Mouse (Mus musculus) left cerebral cortex, adult 18-20 months (tissue): Measurements from ENCODE around the gene Nt5dc1. TPM values are rescaled to one million over a fixed set of nuclear protein-coding genes. Genes with fewer than 3 reads are reported as not detected.
"Not testable (repeated sequence)": the region's sequence is repeated elsewhere in the genome, so short reads cannot be mapped to it uniquely, and the experiment has no call there.

ENCODE experiments used
- DNase-seq, 2 experiments: peaks; one replicate each; pipeline ENCODE4 v3.0.0; 2021 to 2022; ENCODE audit warnings: low spot score in 2 of 2, mixed read lengths in 1 of 2
- total RNA-seq, 2 experiments: library from RNA; stranded (reverse); gene quantifications; 2 replicates each; pipeline ENCODE4 v1.2.3; 2021

The Nt5dc1 gene
- total RNA-seq, 2 experiments from 2014 or later: 2.9 to 3.8 TPM

GRCm38 (mm10) chr10:34316571-34317216 is 101.7 kb downstream of the Nt5dc1 start:
- peak; percentile 56 to 61 for DNase-seq

GRCm38 (mm10) chr10:34312536-34312935 is 105.8 kb downstream of the Nt5dc1 start:
- DNase-seq: no peak

DNA sequence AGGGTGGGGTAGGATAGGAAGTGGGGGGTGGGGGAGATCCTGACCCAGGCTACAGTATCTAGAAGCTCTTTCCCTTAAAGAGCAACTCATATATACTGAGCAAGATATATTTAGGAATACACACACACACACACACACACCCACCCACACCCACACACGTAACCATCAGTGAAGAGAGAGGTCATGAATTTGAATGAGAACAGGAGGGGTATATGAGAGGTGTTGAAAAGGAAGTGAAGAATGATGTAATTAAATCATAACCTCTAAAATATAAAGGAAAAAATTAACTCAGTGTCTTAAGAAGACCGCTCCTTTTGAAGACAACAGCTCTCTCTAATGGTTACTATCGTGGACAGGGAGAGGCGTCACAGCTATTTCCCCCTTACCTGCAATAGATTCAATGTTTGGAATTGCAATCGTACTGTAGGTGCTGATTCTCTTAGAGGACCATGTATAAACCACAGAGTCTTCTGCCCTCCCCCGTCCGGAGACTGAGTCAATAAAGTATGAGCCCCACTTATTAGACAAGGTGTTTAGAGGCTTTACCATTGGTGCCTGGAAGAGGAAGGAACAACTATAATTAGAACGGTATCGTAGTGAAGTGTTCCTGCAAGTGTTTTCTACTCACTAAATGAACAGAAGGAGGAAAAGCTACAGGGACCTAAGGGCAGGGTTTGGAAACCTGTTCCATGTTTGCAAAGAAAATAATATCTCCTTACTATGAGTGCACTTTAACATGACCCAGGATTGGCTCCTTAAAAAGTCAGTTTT is 108.3 kb downstream of the Nt5dc1 start:
- no peak for DNase-seq

DNA sequence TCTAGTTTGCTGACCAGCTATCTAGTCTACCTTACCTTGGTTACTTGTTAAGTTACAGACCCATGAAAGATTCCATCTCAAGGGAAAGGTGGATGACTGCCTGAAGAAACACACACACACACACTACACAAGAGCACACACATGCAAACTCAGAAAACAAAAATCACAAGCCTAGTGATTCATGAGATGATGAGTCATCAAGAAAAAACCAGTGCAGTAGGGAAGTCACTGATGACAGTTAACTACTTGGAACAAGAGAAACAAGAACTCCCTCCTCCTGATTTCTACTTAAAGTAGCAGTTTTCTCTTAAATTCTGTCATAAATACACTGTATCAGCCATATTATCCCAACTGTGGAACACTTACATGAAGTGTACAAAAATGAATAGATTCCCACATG is 111.3 kb downstream of the Nt5dc1 start:
- no peak for DNase-seq

- no peak for DNase-seq
These were observed 118.0 kb downstream of the Nt5dc1 start for GRCm38 (mm10) chr10:34300368-34300767.

DNA sequence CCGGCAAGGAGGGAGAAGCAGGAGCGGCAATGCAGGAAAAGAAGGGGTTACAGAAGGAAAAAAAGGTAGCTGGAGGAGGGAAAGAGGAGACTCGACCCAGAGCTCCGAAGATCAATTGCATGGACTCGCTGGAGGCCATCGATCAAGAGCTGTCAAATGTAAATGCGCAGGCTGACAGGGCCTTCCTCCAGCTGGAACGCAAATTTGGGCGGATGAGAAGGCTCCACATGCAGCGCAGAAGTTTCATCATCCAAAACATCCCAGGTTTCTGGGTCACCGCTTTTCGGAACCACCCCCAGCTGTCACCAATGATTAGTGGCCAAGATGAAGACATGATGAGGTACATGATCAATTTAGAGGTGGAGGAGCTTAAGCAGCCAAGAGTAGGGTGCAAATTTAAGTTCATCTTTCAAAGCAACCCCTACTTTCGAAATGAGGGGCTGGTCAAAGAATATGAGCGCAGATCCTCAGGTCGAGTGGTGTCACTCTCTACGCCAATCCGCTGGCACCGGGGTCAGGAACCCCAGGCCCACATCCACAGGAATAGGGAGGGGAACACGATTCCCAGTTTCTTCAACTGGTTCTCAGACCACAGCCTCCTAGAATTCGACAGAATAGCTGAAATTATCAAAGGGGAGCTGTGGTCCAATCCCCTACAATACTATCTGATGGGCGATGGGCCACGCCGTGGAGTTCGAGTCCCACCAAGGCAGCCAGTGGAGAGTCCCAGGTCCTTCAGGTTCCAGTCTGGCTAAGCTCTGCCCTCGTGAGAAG is 120.2 kb downstream of the Nt5dc1 start:
- DNase-seq: peak in 1 of 2 experiments; percentile 36

DNA sequence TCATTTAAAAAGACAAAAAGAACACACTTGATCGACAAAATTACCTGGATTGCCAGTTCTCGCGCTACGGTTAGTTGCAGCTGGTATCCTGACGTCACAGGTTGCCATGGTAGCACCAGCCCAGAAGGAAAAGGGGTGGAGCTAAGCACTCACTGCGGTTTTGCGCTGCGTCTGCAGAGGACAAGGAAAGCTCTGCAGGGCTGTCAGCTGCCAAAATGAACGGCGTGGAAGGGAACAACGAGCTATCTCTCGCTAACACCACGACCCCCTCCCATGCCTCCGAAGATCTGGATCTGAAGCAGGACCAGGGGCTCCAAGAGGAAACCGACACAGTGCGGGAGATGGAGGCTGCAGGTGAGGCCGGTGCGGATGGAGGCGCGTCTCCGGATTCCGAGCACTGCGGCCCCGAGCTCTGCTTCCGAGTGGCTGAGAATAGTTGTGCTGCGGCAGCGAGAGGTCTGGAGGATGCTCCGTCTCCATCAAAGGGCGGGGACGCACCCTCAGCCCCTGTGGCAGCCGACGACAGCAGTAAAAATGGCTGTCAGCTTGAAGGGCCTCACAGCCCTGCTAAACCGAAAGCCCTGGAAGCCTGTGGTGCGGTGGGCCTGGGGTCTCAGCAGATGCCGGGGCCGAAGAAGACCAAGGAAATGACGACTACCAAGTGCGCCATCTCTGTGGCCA is 120.9 kb downstream of the Nt5dc1 start, which contains the start of gene Tspyl4:
Tspyl4 (plus strand) TSS at position 144 of the 681 bp plus-strand sequence.
- peak; percentile 94 to 97 for DNase-seq

DNA sequence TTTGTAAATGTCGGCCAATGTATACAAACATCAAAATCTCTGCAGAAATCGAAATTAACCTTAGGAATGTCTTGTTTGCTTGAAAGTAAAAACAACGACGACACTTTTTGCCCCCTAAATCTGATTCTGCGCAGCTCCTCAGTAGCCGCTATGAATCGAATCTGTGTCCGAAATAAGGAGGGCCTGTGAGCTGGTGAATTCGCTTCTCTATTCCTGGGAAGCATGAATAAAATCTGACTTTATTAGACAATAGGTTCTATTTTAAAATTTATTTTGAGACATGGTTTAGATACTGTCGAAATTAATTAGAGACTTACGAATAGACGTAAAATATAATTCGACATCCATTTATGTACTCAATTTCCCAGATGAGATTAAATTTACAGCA is 121.4 kb downstream of the Nt5dc1 start:
- DNase-seq: no peak

GRCm38 (mm10) chr10:34282420-34283238 is 135.7 kb downstream of the Nt5dc1 start:
- DNase-seq: peak; percentile 44 to 51

GRCm38 (mm10) chr10:34281962-34282388 is 136.4 kb downstream of the Nt5dc1 start, which contains the start of gene Tspyl1:
Gene Tspyl1 (plus strand): TSS chr10:34282190.
- peak; percentile 97 to 99 for DNase-seq

DNA sequence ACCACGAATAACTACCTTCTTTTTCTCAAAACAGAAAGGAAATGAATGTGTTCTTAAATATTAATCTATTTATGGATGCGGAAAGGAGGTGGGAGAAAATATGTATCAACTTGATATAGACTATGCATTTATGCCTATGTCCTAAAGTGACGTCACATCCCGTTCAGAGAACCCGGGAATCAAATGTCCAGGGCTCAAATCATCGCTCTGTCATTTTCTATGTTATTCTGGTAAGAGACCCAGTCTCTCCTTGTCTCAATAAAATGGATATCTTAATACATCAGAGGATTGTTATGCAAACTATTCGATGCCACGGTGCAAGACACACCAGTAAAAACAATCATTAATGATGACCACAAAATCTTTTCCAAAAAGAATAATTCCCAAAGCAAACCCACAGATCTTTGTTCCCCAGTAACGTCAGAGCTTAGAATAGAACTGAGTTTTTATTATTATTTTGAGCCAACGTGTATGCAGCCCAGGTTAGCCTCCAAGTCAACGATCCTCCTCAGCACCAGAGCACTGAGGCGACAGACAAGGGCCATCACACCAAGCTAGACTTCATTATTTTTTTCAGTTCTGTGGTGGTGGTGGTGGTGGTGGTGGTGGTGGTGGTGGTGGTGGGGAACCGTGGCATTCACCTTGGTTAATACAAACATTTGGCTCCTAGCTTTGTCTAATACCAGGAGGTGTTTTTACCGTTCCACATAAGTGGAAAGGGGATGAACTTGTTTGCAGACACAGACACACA is 137.0 kb downstream of the Nt5dc1 start:
- no peak for DNase-seq

DNA sequence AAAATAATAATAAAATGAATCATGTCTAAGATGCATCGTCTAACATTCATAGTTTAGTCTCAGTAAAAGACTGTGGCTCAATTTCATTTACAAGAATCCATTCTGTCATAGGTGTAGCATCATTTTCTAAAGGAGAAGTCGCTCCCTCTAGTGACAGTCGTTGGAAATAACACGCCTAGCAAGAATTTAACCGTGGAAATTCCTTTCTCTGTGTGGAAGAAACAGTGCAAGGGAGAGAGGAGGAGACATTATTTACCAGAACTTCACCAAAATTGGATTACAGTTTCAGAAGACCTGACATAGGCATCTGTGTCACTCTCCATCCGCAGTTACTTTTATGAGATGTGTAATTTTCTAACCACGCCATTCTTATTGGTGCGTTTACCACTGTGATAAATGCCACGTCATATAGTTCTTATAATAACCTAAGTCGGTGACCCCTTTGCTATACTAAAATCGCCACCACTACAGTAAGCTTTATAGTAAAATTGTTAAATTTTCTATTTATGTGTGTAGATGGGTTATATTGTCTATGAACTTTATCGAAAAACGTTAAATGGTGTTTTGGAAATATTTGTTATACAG is 137.7 kb downstream of the Nt5dc1 start:
- peak in 1 of 2 experiments; percentile 50 for DNase-seq

GRCm38 (mm10) chr10:34271681-34272080 is 146.7 kb downstream of the Nt5dc1 start:
- DNase-seq: peak in 1 of 2 experiments; percentile 16

- no peak for DNase-seq
These were observed 150.9 kb downstream of the Nt5dc1 start for GRCm38 (mm10) chr10:34267312-34268070.

DNA sequence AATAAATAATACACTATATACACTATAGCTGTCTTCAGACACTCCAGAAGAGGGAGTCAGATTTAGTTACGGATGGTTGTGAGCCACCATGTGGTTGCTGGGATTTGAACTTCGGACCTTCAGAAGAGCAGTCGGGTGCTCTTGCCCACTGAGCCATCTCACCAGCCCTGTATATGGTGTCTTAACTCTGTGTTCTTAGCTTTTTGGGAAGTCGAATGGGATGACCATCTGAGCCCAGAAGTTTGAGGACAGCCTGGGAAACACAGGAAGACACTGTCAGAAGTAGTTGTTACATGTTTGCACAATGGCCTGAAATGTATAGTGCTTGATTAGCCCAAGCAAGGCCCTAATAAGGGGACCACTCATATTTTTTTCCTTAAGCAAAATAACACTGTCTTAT is 153.2 kb downstream of the Nt5dc1 start:
- DNase-seq: no peak

- DNase-seq: not testable (repeated sequence)
These were observed 165.5 kb downstream of the Nt5dc1 start for GRCm38 (mm10) chr10:34252833-34253232.

- no peak for DNase-seq
These were observed 168.8 kb downstream of the Nt5dc1 start for GRCm38 (mm10) chr10:34249594-34249993.

DNA sequence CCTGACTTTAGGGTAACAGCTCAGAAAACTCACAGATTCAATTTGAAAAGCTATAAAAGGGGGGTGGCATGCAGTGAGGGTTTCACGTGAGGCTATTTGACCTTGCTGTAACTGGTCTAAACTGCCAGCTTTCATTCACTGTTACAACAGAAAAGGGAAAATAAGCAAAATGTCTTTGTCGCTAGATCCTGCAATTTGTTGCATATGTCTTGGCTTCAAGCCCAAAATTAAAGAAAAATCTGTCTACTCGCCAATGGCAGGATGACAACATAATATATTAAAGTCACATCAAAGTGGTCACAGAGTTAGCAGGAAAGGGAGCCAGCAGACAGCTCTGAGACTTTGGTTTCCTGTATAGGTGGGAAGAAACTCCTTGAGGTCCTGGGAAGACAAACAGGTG is 170.6 kb downstream of the Nt5dc1 start:
- DNase-seq: no peak
